Mouse (Mus musculus) embryonic facial prominence, embryonic 15.5 days (tissue): Measurements from ENCODE around the gene Usp33. TPM values are rescaled to one million over a fixed set of nuclear protein-coding genes. Genes with fewer than 3 reads are reported as not detected.
"Not testable (repeated sequence)": the region's sequence is repeated elsewhere in the genome, so short reads cannot be mapped to it uniquely, and the experiment has no call there.

ENCODE experiments used
- ATAC-seq: fragments of 200-750 bp; cut with Nextera tagmentation; 2 replicates; pipeline ENCODE4 v1.8.0; 2017; ENCODE audit warnings: low read depth, moderate TSS enrichment; ENCODE audit not compliant: insufficient number of reproducible peaks, low FRiP score, low TSS enrichment
- H3K27ac ChIP-seq: fragments of 300-500 bp; sonication (generic); replicated peaks from 2 replicates; pipeline ENCODE4 v1.5.1; 2015; ENCODE audit warnings: mild to moderate bottlenecking, inconsistent platforms
- H3K27me3 ChIP-seq: fragments of 300-500 bp; sonication (generic); 2 replicates; pipeline ENCODE4 v1.6.1; 2015; ENCODE audit warnings: inconsistent platforms
- H3K36me3 ChIP-seq: fragments of 300-500 bp; sonication (generic); 2 replicates; pipeline ENCODE4 v1.6.1; 2015; ENCODE audit warnings: mild to moderate bottlenecking, inconsistent platforms
- H3K4me1 ChIP-seq: fragments of 300-500 bp; sonication (generic); 2 replicates; pipeline ENCODE4 v1.6.1; 2015; ENCODE audit warnings: inconsistent platforms
- H3K4me2 ChIP-seq: fragments of 300-500 bp; sonication (generic); replicated peaks from 2 replicates; pipeline ENCODE4 v1.6.1; 2015; ENCODE audit warnings: mild to moderate bottlenecking, inconsistent platforms
- H3K4me3 ChIP-seq: fragments of 300-500 bp; sonication (generic); replicated peaks from 2 replicates; pipeline ENCODE4 v1.5.1; 2015; ENCODE audit warnings: mild to moderate bottlenecking, inconsistent platforms
- H3K9ac ChIP-seq: fragments of 300-500 bp; sonication (generic); 2 replicates; pipeline ENCODE4 v1.6.1; 2015; ENCODE audit warnings: inconsistent platforms
- H3K9me3 ChIP-seq: fragments of 300-500 bp; sonication (generic); replicated peaks from 2 replicates; pipeline ENCODE4 v1.6.1; 2016; ENCODE audit warnings: inconsistent platforms
- WGBS: fragments of 180-500 bp; shearing (Covaris S2); methylation state at CpG from one replicate; pipeline ENCODE4 v1.1.7; 2015; 5-methylcytosine and 5-hydroxymethylcytosine counted together
- polyA plus RNA-seq: library from polyadenylated mRNA; unstranded; fragments of >200 nt; fragmentation: Nextera tagmentation; extraction: Ambion mirVana; gene quantifications from 2 replicates; pipeline ENCODE4 v1.2.1, GENCODE M21; 2015

Gene Usp33
- polyA plus RNA-seq: 41.6 and 44.5 TPM in 2 replicates

DNA sequence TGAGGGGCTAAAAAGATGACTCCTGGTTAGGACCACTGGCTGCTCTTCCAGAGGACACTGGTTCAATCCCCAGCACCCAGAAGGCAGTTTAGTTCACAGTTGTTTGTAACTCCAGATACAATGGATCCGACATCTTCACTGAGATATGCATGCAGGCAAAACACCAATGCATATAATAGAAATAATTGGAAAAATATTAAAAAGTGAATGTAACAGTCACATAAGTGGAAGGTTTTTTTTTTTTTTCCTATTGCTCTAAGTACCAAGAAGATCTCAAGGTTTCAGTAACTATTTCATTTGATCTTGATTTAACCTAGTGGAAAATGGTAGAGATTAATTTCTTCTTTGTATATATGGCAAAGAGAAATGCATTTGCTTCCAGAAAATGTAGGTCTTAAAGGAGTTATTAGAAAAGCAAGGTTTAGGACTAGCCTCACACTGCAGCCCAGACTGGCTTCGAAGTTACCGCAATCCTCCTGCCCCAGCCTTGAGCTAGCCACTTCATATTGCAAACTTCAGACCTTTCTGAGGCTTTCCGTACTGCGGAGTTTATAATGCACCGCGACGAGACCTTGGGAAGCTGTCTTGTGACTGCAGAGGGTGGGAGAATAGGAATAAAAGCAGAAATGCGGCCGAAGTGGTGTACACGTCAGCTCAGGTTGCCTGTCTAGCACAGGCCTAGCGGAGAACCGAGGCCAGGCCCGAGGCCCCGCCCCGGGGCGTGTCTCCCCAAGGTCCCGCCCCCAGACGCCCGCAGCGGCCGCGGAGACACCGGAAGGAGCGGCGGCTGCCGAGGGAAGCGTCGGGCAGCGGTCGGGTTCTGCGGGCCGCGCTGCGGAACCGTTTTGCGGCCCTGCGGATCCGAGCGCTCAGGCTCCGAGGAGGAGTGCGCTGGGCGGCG is at the start of gene Usp33:
Gene Usp33 (plus strand): TSS at position 747 of the 901 bp plus-strand sequence.
- Histone ChIP-seq H3K4me3 (peak within 1 kb of the TSS; percentile 62), H3K4me1 (peaks cover 18% of the 10 kb centered on the region), H3K9me3 (no peaks in the 10 kb centered on the region), H3K9ac (peak within 1 kb of the TSS; percentile 77), H3K36me3 (no peaks in the 10 kb centered on the region), H3K4me2 (peak within 1 kb of the TSS; percentile 48), H3K27me3 (no peaks in the 10 kb centered on the region), H3K27ac (peak within 1 kb of the TSS; percentile 84)
- ATAC-seq: peak; percentile 96
- 5% methylated on average over 44 of the region's 44 CpGs for WGBS

DNA sequence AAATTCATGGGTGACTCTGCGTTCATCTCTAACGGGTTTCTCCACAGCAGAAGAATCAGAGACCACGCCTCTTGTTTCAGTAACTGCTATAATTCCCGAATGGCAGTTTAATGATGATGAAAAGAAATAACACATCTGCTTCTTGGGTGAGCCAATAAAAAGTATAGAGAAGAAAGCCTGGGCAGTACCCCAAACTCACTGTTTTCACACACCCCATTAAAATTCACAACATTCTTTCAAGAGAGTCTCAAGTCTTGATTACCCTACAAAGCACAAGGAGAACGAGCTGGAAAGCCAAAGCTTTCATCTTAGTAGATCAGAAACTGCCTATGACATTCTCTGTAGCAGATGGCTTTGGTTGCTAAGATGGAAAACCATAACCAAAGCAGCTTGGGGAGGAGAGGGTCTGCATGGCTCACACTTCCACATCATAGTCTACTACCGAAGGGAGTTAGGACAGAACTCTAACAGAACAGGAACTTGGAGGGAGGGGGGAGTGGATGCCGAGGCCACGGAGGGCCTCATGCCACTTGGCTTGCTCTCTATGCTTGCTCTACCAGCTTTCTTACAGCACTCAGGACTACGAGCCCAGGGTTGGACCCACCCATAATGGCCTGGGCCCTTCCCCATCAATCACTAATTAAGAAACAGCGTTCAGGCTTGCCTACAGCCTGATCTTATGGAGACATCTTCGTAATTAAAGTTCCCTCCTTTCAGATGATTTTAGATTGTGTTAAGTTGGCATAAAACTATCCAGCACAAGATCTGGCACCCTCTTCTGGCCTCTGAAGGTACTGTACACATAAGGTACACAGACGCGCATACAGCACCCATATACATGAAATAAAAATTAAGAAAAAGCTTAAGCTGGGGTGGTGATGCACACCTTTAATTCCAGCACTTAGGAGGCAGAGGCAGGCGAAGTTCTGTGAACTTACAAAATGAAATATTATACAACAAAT is 45.6 kb upstream of the Usp33 start:
- Histone ChIP-seq H3K4me3 (no peak overlapping the region), H3K9me3 (no peaks in the 10 kb centered on the region), H3K4me2 (no peak overlapping the region), H3K27me3 (no peaks in the 10 kb centered on the region), H3K9ac (no peak overlapping the region), H3K36me3 (peaks cover 22% of the 10 kb centered on the region; the same call in 1 of the 2 replicates), H3K27ac (no peak overlapping the region), H3K4me1 (no peaks in the 10 kb centered on the region)
- ATAC-seq: no peak
- WGBS: 77% methylated on average over 14 of the region's 14 CpGs

DNA sequence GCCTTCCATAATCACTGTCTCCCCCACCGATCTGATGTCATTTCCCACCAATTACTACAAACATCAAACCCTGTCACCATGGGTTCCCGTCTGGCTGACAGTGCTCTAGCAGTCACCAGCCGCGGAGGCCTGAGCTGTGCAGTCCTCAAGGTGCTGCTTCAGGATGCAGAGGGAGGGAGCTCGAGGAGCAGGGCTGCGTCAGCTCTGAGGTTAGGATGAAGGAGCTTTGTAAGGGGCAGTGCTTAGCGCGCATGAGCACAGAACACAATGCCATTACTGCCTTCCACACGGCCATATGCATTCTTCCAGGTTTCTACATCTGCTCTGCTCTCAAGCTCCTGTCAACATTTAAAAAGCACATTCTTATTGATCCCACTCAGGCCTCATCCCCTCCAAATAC is 43.3 kb upstream of the Usp33 start:
- ATAC-seq: no peak; the same call in 1 of the 2 replicates
- Histone ChIP-seq H3K4me2 (no peak overlapping the region), H3K27me3 (no peaks in the 10 kb centered on the region), H3K9me3 (no peaks in the 10 kb centered on the region), H3K36me3 (peaks cover 21% of the 10 kb centered on the region; the same call in 1 of the 2 replicates), H3K27ac (no peak overlapping the region), H3K4me3 (no peak overlapping the region), H3K9ac (no peak overlapping the region), H3K4me1 (no peaks in the 10 kb centered on the region)
- 66% methylated on average over 9 of the region's 9 CpGs for WGBS

DNA sequence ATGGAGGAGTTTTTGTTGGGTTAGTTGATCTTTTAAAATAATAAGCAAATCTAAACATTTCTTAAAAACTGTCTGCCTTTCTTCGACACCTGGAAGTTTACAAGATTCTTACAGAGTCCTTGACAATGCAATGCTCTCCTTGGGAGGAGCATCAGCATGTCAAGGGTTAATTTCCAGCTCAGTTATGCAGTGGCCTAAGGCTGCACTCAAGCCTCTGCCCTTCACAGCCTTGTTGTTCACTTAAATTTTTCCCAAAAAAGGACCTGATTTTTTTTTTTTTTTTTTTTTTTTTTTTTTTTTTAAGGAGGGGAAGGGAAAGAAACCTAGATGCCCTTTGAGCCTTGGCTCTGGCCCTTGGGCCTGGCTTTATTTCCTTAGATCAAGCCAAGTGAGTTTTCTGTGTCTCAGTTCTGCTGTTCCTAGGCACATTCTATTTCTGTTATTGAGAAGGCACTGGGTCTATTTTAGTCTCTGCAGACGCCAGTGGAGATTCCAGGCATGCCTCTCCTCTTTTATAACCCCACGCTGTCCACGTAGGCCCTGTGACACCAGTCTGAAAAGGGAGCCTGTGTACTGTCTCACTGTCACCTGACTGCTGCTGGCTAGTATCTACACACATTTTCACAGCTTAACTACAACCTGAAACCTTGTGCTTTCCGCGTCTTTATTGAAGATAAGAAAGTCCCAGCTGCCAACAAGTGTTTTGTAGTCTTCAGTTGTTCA is 42.0 kb upstream of the Usp33 start:
- H3K9me3 ChIP-seq: no peaks in the 10 kb centered on the region
- peak overlapping the region; percentile 3; the same call in 1 of the 2 replicates for H3K27ac ChIP-seq
- H3K9ac ChIP-seq: no peak overlapping the region
- H3K36me3 ChIP-seq: peaks cover 21% of the 10 kb centered on the region; the same call in 1 of the 2 replicates
- no peak overlapping the region for H3K4me3 ChIP-seq
- H3K4me1 ChIP-seq: 0 out of 2 replicates have a peak, but pooled peaks cover 8% of the 10 kb centered on the region
- 40% methylated on average over 6 of the region's 6 CpGs for WGBS
- no peaks in the 10 kb centered on the region for H3K27me3 ChIP-seq
- no peak for ATAC-seq
- H3K4me2 ChIP-seq: no peak overlapping the region

- 81% methylated on average over 8 of the region's 8 CpGs for WGBS
- Histone ChIP-seq H3K27ac (peak overlapping the region; percentile 3; the same call in 1 of the 2 replicates), H3K9me3 (no peaks in the 10 kb centered on the region), H3K27me3 (no peaks in the 10 kb centered on the region), H3K9ac (no peak overlapping the region), H3K4me1 (peaks cover 16% of the 10 kb centered on the region; the same call in 1 of the 2 replicates), H3K4me3 (no peak overlapping the region), H3K36me3 (peaks cover 21% of the 10 kb centered on the region; the same call in 1 of the 2 replicates), H3K4me2 (no peak overlapping the region)
- ATAC-seq: no peak
Measured at GRCm38 (mm10) chr3:152305080-152305479, 41.2 kb upstream of the Usp33 start.

DNA sequence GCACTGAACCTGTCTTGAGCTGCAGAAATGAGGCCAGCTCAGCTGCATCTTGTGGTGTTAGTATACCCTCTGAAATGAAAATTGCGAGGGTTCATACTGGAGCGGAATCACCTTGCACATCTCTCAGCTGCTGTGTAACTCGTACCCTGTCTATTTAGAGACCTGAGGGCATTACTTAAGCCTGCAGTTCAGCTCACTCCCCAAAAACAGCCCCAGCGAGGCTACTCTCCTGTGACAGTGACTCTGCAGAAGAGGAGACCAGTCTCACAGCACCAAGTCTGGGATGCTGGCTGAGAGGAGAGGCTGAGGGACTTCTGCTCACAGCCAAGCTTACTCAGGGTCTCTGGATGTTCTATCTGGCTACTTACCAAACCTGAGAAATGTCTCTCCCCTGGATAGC is 40.3 kb upstream of the Usp33 start:
- Histone ChIP-seq H3K27ac (no peak overlapping the region), H3K4me1 (peaks cover 16% of the 10 kb centered on the region; the same call in 1 of the 2 replicates), H3K9ac (no peak overlapping the region), H3K36me3 (peaks cover 21% of the 10 kb centered on the region; the same call in 1 of the 2 replicates), H3K4me2 (no peak overlapping the region), H3K4me3 (no peak overlapping the region), H3K27me3 (no peaks in the 10 kb centered on the region), H3K9me3 (no peaks in the 10 kb centered on the region)
- WGBS: 85% methylated on average over 4 of the region's 4 CpGs
- no peak for ATAC-seq

DNA sequence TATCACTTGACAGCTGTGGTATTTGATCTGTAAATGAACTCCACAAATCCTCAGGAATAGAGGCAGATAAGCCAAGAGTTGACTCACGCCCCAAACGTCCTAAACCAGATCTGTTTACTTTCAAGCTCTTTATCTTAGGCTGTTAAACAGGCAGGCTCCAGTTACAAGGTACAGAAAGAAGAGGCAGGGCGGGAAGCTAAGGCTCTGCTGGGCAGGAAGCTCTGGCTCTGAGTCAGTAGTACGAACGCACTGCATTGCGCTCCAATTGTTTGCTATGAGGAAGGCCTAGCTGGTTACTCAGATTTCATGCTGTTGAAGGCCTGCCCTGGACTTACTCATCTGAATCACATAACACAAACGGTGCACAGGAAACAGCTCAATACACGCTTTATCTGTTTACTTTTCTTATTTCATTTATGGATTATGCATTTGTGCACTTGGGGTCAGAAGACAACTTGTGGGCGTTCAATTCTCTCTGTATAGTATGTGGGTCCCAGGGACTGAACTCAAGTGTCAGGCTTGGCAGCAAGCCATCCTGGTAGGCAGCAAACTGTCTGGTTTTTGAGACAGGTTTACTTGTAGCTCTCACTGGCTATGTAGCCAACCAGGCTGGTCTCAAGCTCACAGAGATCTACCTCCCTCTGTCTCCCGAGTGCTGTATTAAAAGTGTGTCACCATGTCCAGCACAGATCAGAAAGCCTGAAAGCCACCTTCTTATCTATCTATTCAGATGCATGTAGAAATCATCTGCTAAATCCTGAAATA is 37.6 kb upstream of the Usp33 start:
- no peaks in the 10 kb centered on the region for H3K27me3 ChIP-seq
- peak; percentile 74; the same call in 1 of the 2 replicates for ATAC-seq
- H3K27ac ChIP-seq: peak overlapping the region; percentile 73
- no peak overlapping the region for H3K4me2 ChIP-seq
- no peaks in the 10 kb centered on the region for H3K9me3 ChIP-seq
- WGBS: 43% methylated on average over 10 of the region's 10 CpGs
- no peak overlapping the region for H3K4me3 ChIP-seq
- peaks cover 15% of the 10 kb centered on the region; the same call in 1 of the 2 replicates for H3K36me3 ChIP-seq
- H3K9ac ChIP-seq: no peak overlapping the region
- H3K4me1 ChIP-seq: peaks cover 16% of the 10 kb centered on the region; the same call in 1 of the 2 replicates

- Histone ChIP-seq H3K4me2 (no peak overlapping the region), H3K4me3 (no peak overlapping the region), H3K27ac (peak overlapping the region; percentile 73), H3K4me1 (peaks cover 20% of the 10 kb centered on the region), H3K9ac (no peak overlapping the region), H3K36me3 (peaks cover 15% of the 10 kb centered on the region; the same call in 1 of the 2 replicates), H3K27me3 (no peaks in the 10 kb centered on the region), H3K9me3 (no peaks in the 10 kb centered on the region)
- WGBS: 86% methylated on average over 9 of the region's 9 CpGs
- ATAC-seq: no peak
Measured at GRCm38 (mm10) chr3:152309250-152309645, 37.0 kb upstream of the Usp33 start.

- H3K4me2 ChIP-seq, H3K36me3 ChIP-seq, H3K4me1 ChIP-seq, H3K27me3 ChIP-seq, H3K9me3 ChIP-seq, H3K27ac ChIP-seq, ATAC-seq, H3K4me3 ChIP-seq, H3K9ac ChIP-seq: not testable (repeated sequence)
- 79% methylated on average over 14 of the region's 14 CpGs for WGBS
Measured at GRCm38 (mm10) chr3:152314666-152315065, 31.6 kb upstream of the Usp33 start.

DNA sequence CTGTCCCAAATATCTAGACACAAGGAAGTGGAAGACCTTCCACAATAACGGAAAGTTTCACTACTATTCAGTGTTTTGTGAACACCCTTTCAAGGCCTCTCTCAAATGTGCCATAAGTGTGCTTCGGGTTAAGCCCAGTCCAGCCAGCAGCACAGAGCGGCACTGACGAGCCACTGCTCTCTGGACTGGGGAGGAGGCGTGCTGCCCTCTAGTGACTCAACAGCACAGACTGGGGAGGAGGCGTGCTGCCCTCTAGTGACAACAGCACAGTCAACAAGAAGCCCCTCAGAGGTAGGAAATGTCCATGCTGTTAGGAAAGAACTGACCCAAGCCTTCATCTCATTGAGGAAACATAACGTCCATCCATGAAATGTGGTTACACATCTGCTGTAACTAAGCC is 30.7 kb upstream of the Usp33 start:
- Histone ChIP-seq H3K4me3 (no peak overlapping the region), H3K9ac (no peak overlapping the region), H3K9me3 (no peaks in the 10 kb centered on the region), H3K4me1 (peaks cover 4% of the 10 kb centered on the region; the same call in 1 of the 2 replicates), H3K27ac (no peak overlapping the region), H3K27me3 (no peaks in the 10 kb centered on the region), H3K36me3 (peaks cover 7% of the 10 kb centered on the region), H3K4me2 (no peak overlapping the region)
- ATAC-seq: peak; percentile 88
- WGBS: 8% methylated on average over 7 of the region's 7 CpGs
